Mouse (Mus musculus): ENCODE measurements around the gene Bsph1.

Gene Bsph1

DNA sequence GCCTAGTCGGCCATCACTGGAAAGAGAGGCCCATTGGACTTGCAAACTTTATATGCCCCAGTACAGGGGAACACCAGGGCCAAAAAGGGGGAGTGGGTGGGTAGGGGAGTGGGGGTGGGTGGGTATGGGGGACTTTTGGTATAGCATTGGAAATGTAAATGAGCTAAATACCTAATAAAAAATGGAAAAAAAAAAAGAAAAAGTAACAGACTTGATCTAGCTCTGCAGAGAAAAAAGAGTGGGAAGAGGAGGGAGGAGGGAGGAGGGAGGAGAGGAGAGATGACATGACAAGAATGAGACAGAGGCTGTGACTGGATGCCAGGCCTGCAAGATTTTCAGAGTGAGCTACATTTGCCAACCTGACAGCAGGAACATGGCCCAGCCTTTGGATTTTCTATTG lies at the start of gene Bsph1:
TSS of gene Bsph1 (plus strand) at position 301 of the 400 bp plus-strand sequence.
- DNase-seq (ENCODE audit: low read depth, low spot score): peak; percentile 10

DNA sequence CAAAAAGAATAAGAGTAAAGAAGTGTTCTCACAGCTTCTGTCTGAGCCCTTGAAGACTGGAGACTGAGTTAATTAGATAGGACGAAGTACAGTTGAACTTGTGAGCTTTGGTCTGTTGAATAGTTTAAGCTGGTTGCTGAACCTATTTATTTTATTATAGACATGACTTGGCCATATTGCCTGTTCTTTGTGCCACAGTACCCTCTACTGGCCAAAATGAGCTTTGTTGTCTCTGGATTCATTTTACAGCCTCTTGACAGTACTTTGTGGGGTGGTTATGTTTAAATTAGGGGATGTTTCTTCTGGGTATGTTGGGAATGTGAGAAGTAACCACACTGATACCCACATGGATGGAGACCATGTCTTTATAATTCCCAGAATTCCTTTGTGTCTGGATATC lies 60.9 kb downstream of the Bsph1 start:
- peak; percentile 2 for DNase-seq (ENCODE audit: low read depth, low spot score)

Data from telencephalon, adult 2 months (tissue).